Mouse (Mus musculus): ENCODE results near the gene Mga. TPM values are rescaled to one million over a fixed set of nuclear protein-coding genes. Genes with fewer than 3 reads are reported as not detected.
A peak's percentile ranks its signal among the peaks of the same experiment; 100 is the strongest.

Gene Mga
- polyA plus RNA-seq, 1 experiment: 14.7 TPM

DNA sequence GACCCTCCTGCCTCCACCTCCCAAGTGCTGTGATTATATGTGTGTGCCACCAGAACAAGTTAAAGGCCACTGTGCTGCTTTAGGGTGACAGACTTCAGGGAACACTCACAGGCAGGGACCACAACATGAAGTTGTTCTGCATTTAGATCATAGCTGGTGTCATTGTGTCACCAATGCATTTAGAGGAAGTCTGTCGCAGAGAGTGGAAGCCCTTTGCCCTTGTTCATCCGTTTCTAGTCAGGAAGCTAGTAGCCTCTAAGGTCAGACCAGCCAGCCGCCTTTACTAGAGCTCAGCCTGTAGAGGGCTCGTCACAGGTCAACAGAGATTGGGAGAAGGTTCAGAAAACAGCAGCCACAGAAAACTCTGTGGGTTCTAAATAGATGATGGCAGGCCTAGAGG lies 111.6 kb downstream of the Mga start:
- peak; percentile 59 for DNase-seq
- WGBS: 29% methylated on average over 4 of the region's 4 CpGs
- H3K27ac ChIP-seq (ENCODE audit: insufficient read depth, low read depth, low read length): no peak overlapping the region; the same call in 1 of the 2 replicates

DNA sequence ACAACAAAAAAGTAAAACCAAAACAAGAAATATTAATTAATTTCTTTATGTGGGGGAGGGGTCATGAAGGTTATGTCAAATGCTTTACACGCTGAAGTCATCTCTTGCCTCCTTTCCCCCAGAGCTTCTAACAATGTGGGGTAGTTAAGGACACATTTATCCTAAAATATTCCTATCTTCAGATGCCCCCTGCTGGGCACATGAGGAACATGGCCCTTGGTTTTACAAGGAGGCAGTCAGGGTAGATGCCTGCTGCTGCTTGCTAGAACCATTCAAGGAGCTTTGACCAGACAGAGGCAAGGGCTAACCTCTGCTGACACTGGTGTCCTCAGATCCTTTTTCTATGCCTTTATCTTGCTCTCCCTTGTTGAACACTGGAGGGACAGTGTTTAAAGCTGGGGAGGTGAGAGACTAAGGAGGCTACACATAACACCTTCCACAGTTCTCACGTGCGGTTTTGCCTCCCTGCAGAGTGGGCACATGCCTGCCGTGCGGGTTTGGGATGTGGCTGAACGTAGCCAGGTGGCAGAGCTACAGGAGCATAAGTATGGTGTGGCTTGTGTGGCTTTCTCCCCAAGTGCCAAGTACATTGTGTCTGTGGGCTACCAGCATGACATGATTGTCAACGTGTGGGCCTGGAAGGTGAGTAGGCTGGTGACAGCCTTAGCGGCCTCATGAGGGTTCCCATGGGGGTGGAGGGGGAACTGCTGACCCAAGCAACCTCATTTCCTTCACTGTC lies 114.6 kb downstream of the Mga start:
- DNase-seq: peak; percentile 75

More for the DNA sequence above, 111.6 kb downstream of the Mga start:
- H3K4me1 ChIP-seq (ENCODE audit: control insufficient read depth, insufficient read depth, low read length): peaks cover 8% of the 10 kb centered on the region
- no peak overlapping the region for H3K4me3 ChIP-seq (ENCODE audit: insufficient read depth, low read depth, low read length)
- no peaks in the 10 kb centered on the region for H3K36me3 ChIP-seq (ENCODE audit: control insufficient read depth, insufficient read depth, low read length)
- H3K27me3 ChIP-seq (replicated peaks; ENCODE audit: control insufficient read depth, insufficient read depth, low read length): no peaks in the 10 kb centered on the region
- TF ChIP-seq CTCF (conservative IDR thresholded peaks at IDR 0.05; ENCODE audit: insufficient read depth, insufficient read length, low read depth, low read length) (no peak), POLR2A (IDR thresholded peaks at IDR 0.05; ENCODE audit: low read depth, low read length) (no peak)

DNA sequence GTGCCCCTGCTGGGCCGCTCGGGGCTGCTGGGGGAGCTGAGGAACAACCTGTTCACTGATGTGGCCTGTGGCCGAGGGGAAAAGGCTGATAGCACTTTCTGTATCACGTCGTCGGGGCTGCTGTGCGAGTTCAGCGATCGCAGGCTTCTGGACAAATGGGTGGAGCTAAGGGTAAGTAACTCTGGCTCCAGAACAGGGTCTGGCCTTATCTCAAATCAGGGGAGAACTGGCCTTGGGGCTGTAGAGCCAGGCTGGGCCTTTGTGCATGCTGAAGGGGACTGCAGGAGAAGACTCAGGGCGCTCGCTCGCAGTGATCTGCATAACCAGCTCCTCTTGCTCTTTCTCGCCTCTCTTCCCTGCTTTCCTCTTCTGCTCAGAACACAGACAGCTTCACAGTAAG lies 115.9 kb downstream of the Mga start:
- Histone ChIP-seq H3K36me3 (ENCODE audit: control insufficient read depth, insufficient read depth, low read length) (0 out of 2 replicates have a peak, but pooled peaks cover 2% of the 10 kb centered on the region), H3K27me3 (replicated peaks; ENCODE audit: control insufficient read depth, insufficient read depth, low read length) (no peaks in the 10 kb centered on the region), H3K27ac (ENCODE audit: insufficient read depth, low read depth, low read length) (no peak overlapping the region), H3K4me1 (ENCODE audit: control insufficient read depth, insufficient read depth, low read length) (peaks cover 3% of the 10 kb centered on the region), H3K4me3 (ENCODE audit: insufficient read depth, low read depth, low read length) (no peak overlapping the region)
- no peak for DNase-seq
- 87% methylated on average over 13 of the region's 13 CpGs for WGBS
- TF ChIP-seq POLR2A (IDR thresholded peaks at IDR 0.05; ENCODE audit: low read depth, low read length) (no peak), CTCF (conservative IDR thresholded peaks at IDR 0.05; ENCODE audit: insufficient read depth, insufficient read length, low read depth, low read length) (no peak)

More for the DNA sequence above, 114.6 kb downstream of the Mga start:
- Histone ChIP-seq H3K27me3 (replicated peaks; ENCODE audit: control insufficient read depth, insufficient read depth, low read length) (no peaks in the 10 kb centered on the region), H3K4me3 (ENCODE audit: insufficient read depth, low read depth, low read length) (no peak overlapping the region), H3K4me1 (ENCODE audit: control insufficient read depth, insufficient read depth, low read length) (peaks cover 8% of the 10 kb centered on the region), H3K27ac (ENCODE audit: insufficient read depth, low read depth, low read length) (no peak overlapping the region), H3K36me3 (ENCODE audit: control insufficient read depth, insufficient read depth, low read length) (no peaks in the 10 kb centered on the region)
- peak; percentile 75 for TF ChIP-seq CTCF (conservative IDR thresholded peaks at IDR 0.05; ENCODE audit: insufficient read depth, insufficient read length, low read depth, low read length)
- no peak for TF ChIP-seq POLR2A (IDR thresholded peaks at IDR 0.05; ENCODE audit: low read depth, low read length)
- 73% methylated on average over 8 of the region's 8 CpGs for WGBS

DNA sequence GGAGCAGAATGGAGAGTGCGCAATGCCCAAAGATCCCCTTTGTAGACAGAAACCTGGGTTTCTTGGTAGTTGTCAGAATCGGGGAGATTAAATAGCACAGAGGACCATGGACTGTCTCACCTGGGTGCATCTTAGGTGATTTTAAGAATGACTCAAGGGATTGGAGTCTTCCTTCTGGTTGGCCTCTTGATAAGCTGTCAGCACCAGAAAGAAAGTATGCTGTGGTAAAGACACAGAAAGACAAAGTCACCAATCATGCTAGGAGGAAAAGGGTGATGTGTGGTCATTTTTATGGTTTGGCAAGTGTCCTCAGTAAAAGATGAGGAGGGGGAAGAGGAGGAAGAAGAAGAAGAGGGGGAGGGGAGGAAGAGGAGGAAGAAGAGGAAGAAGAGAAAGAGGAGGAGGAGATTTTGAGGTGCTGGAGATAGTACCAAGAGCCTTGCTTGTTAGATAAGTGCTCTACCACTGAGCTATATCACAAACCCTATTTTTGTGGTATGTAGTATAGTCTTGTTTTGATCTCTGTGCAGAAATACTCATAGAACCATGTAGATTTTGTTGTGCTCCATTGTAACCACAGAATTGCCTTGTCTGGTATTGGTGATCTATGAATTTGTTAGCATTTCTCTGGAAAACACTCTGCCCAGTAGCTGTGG lies 116.9 kb downstream of the Mga start:
- Histone ChIP-seq H3K36me3 (ENCODE audit: control insufficient read depth, insufficient read depth, low read length) (0 out of 2 replicates have a peak, but pooled peaks cover 2% of the 10 kb centered on the region), H3K27me3 (replicated peaks; ENCODE audit: control insufficient read depth, insufficient read depth, low read length) (no peaks in the 10 kb centered on the region), H3K4me3 (ENCODE audit: insufficient read depth, low read depth, low read length) (no peak overlapping the region), H3K27ac (ENCODE audit: insufficient read depth, low read depth, low read length) (no peak overlapping the region), H3K4me1 (ENCODE audit: control insufficient read depth, insufficient read depth, low read length) (no peaks in the 10 kb centered on the region)
- 93% methylated on average over 2 of the region's 2 CpGs for WGBS
- TF ChIP-seq CTCF (conservative IDR thresholded peaks at IDR 0.05; ENCODE audit: insufficient read depth, insufficient read length, low read depth, low read length) (no peak), POLR2A (IDR thresholded peaks at IDR 0.05; ENCODE audit: low read depth, low read length) (no peak)
- DNase-seq: no peak

DNA sequence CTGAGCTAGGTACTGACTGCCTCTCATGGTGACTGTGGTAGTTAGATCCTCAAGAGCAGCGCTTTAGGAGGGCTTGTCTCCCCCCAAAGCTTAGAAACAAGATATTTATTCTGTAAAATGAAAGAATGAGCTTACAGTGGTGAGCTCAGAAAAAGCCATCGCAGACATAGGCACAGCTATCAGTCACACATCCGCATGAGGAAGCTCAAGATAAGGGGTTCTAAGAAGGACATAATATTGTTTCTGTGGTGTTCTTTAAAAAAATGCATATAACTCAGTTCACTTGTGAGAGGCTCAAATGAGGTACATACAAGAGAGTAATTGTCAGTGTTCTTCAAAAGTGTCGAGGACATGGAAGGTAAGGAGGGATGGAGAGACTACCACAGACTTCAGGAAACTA lies 118.9 kb downstream of the Mga start:
- no peaks in the 10 kb centered on the region for H3K27me3 ChIP-seq (replicated peaks; ENCODE audit: control insufficient read depth, insufficient read depth, low read length)
- H3K4me3 ChIP-seq (ENCODE audit: insufficient read depth, low read depth, low read length): no peak overlapping the region
- H3K27ac ChIP-seq (ENCODE audit: insufficient read depth, low read depth, low read length): no peak overlapping the region
- no peak for TF ChIP-seq POLR2A (IDR thresholded peaks at IDR 0.05; ENCODE audit: low read depth, low read length)
- no peak for TF ChIP-seq CTCF (conservative IDR thresholded peaks at IDR 0.05; ENCODE audit: insufficient read depth, insufficient read length, low read depth, low read length)
- DNase-seq: no peak
- H3K4me1 ChIP-seq (ENCODE audit: control insufficient read depth, insufficient read depth, low read length): no peaks in the 10 kb centered on the region
- H3K36me3 ChIP-seq (ENCODE audit: control insufficient read depth, insufficient read depth, low read length): 0 out of 2 replicates have a peak, but pooled peaks cover 2% of the 10 kb centered on the region
- 95% methylated on average over 4 of the region's 4 CpGs for WGBS

DNA sequence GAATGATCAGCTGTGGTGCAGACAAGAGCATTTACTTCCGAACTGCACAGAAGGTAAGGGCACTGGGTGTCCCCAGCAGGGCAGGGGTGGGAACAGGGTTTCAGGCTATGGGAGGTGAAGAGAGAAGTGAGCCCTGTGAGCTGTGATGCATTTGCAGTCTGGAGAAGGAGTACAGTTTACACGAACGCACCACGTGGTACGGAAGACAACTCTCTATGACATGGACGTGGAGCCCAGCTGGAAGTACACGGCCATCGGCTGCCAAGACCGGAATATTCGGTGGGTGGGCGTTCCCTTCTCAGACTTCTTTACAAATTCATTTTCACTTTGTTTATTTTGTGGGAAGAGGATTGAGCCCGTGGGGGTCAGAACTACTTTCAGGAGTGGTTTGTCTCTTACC lies 120.6 kb downstream of the Mga start:
- no peak for DNase-seq
- Histone ChIP-seq H3K27ac (ENCODE audit: insufficient read depth, low read depth, low read length) (no peak overlapping the region), H3K4me3 (ENCODE audit: insufficient read depth, low read depth, low read length) (no peak overlapping the region), H3K4me1 (ENCODE audit: control insufficient read depth, insufficient read depth, low read length) (no peaks in the 10 kb centered on the region), H3K36me3 (ENCODE audit: control insufficient read depth, insufficient read depth, low read length) (peaks cover 4% of the 10 kb centered on the region; the same call in 1 of the 2 replicates), H3K27me3 (replicated peaks; ENCODE audit: control insufficient read depth, insufficient read depth, low read length) (no peaks in the 10 kb centered on the region)
- no peak for TF ChIP-seq CTCF (conservative IDR thresholded peaks at IDR 0.05; ENCODE audit: insufficient read depth, insufficient read length, low read depth, low read length)
- no peak for TF ChIP-seq POLR2A (IDR thresholded peaks at IDR 0.05; ENCODE audit: low read depth, low read length)
- WGBS: 89% methylated on average over 12 of the region's 12 CpGs

Other genes starting within 250 kb of the Mga start
- 8.1 and 13.1 TPM in 2 replicates for gene Ndufaf1, start 234.4 kb upstream of the Mga start, polyA plus RNA-seq (2012; rRNA removed)
- 7.8 and 10.9 TPM in 2 replicates for gene Rtf1, start 222.2 kb upstream of the Mga start, polyA plus RNA-seq (2012; rRNA removed)
- 2.0 and 2.5 TPM in 2 replicates for gene Itpka, start 154.9 kb upstream of the Mga start, polyA plus RNA-seq (2012; rRNA removed)
- 2.0 and 2.6 TPM in 2 replicates for gene Ltk, start 136.8 kb upstream of the Mga start, polyA plus RNA-seq (2012; rRNA removed)
- gene Rpap1, start 109.7 kb upstream of the Mga start, polyA plus RNA-seq (2012; rRNA removed): 13.8 and 16.7 TPM in 2 replicates
- gene Tyro3, start 99.5 kb upstream of the Mga start, polyA plus RNA-seq (2012; rRNA removed): 2.5 and 3.0 TPM in 2 replicates
- gene Mapkbp1, start 75.5 kb downstream of the Mga start, polyA plus RNA-seq (2012; rRNA removed): 9.0 and 11.5 TPM in 2 replicates
- 8.9 and 9.0 TPM in 2 replicates for gene Jmjd7, start 130.3 kb downstream of the Mga start, polyA plus RNA-seq (2012; rRNA removed)
- 2.0 and 2.4 TPM in 2 replicates for gene Gm28042, start 130.3 kb downstream of the Mga start, polyA plus RNA-seq (2012; rRNA removed)
- gene Pla2g4b, start 136.2 kb downstream of the Mga start, polyA plus RNA-seq (2012; rRNA removed): 1.6 and 1.8 TPM in 2 replicates